Mouse (Mus musculus) liver, embryonic 13.5 days (tissue): ENCODE data around the gene Robo2. TPM values are rescaled to one million over a fixed set of nuclear protein-coding genes. Genes with fewer than 3 reads are reported as not detected.
A peak's percentile ranks its signal among the peaks of the same experiment; 100 is the strongest.

Source experiments
- ATAC-seq: fragments of 200-750 bp; cut with Nextera tagmentation; 2 replicates; pipeline ENCODE4 v1.8.0; 2017; ENCODE audit warnings: low read depth, mild to moderate bottlenecking, moderate number of reproducible peaks, moderate library complexity
- DNase-seq: peaks from one replicate; pipeline ENCODE4 v3.0.0; 2022
- H3K27ac ChIP-seq: fragments of 300-500 bp; sonication (generic); 2 replicates; pipeline ENCODE4 v1.5.1; 2015; ENCODE audit warnings: moderate library complexity, mild to moderate bottlenecking, inconsistent platforms
- H3K27me3 ChIP-seq: fragments of 300-500 bp; sonication (generic); 2 replicates; pipeline ENCODE4 v1.6.1; 2015; ENCODE audit warnings: mild to moderate bottlenecking, inconsistent platforms
- H3K36me3 ChIP-seq: fragments of 300-500 bp; sonication (generic); 2 replicates; pipeline ENCODE4 v1.6.1; 2015; ENCODE audit warnings: mild to moderate bottlenecking, inconsistent platforms
- H3K4me1 ChIP-seq: fragments of 300-500 bp; sonication (generic); replicated peaks from 2 replicates; pipeline ENCODE4 v1.6.1; 2015; ENCODE audit warnings: inconsistent platforms
- H3K4me2 ChIP-seq: fragments of 300-500 bp; sonication (generic); 2 replicates; pipeline ENCODE4 v1.6.1; 2015; ENCODE audit warnings: inconsistent platforms, mild to moderate bottlenecking, moderate library complexity
- H3K4me3 ChIP-seq: fragments of 300-500 bp; sonication (generic); replicated peaks from 2 replicates; pipeline ENCODE4 v1.5.1; 2015; ENCODE audit warnings: mild to moderate bottlenecking, inconsistent platforms
- H3K9ac ChIP-seq: fragments of 300-500 bp; sonication (generic); 2 replicates; pipeline ENCODE4 v1.6.1; 2015; ENCODE audit warnings: mild to moderate bottlenecking, inconsistent platforms
- H3K9me3 ChIP-seq: fragments of 300-500 bp; sonication (generic); replicated peaks from 2 replicates; pipeline ENCODE4 v1.6.1; 2016; ENCODE audit warnings: inconsistent platforms
- WGBS: fragments of 180-500 bp; shearing (Covaris S2); methylation state at CpG from one replicate; pipeline ENCODE4 v1.1.7; 2015; ENCODE audit not compliant: insufficient replicate concordance; 5-methylcytosine and 5-hydroxymethylcytosine counted together
- polyA plus RNA-seq: library from polyadenylated mRNA; unstranded; fragments of >200 nt; fragmentation: Nextera tagmentation; extraction: Ambion mirVana; gene quantifications from 2 replicates; pipeline ENCODE4 v1.2.1, GENCODE M21; 2015

Robo2 gene
- polyA plus RNA-seq, 1 experiment from 2014 or later, result 4.8 TPM

DNA sequence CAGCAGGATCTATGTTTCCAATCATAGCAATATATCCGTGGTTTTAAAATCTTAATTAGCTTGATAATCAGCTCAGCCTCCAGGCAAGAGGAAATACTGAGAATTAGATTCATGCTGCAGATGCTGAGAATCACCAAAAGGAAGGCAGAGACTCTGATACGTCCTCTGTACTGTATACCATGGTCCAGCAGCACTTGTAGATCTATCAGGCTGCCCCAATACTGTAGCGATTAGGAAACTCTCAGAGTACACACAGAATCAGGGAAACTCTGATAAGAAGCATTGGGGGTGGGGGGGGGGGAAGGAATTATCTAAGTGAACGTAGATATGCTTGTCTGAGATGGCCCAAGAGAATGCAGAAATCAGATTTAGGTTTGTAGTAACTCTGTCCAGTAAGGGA is 496.7 kb downstream of the Robo2 start:
- Histone ChIP-seq H3K4me2 (no peak overlapping the region), H3K9me3 (no peaks in the 10 kb centered on the region), H3K9ac (no peak overlapping the region), H3K4me3 (no peak overlapping the region), H3K27ac (no peak overlapping the region), H3K27me3 (no peaks in the 10 kb centered on the region), H3K36me3 (no peaks in the 10 kb centered on the region), H3K4me1 (no peaks in the 10 kb centered on the region)
- ATAC-seq (no peak), DNase-seq (no peak)
- WGBS, result 24% methylated on average over 4 of the region's 4 CpGs

DNA sequence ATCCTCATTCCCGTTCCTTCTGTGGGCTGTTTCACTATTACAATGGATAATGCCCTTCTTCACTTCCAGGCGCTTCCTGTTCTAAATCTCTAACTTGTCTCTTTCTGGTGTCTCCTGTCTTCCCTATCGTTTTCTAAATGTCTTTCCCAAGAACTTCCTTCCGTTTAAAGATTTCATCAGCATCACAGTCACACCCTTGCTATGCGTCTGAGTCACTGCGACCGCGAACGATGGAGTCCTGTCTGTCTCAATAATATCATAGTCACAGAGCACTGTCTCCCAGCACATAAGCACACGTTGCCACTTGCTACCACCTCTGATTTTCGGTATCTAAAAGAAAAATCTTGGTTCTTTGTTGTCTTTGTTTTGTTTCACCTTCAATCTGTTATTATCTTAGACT is 503.1 kb downstream of the Robo2 start:
- DNase-seq (no peak), ATAC-seq (no peak)
- Histone ChIP-seq H3K4me2 (no peak overlapping the region), H3K27ac (no peak overlapping the region), H3K36me3 (no peaks in the 10 kb centered on the region), H3K9me3 (no peaks in the 10 kb centered on the region), H3K4me3 (no peak overlapping the region), H3K4me1 (no peaks in the 10 kb centered on the region), H3K9ac (no peak overlapping the region), H3K27me3 (no peaks in the 10 kb centered on the region)
- WGBS, result 52% methylated on average over 11 of the region's 11 CpGs

DNA sequence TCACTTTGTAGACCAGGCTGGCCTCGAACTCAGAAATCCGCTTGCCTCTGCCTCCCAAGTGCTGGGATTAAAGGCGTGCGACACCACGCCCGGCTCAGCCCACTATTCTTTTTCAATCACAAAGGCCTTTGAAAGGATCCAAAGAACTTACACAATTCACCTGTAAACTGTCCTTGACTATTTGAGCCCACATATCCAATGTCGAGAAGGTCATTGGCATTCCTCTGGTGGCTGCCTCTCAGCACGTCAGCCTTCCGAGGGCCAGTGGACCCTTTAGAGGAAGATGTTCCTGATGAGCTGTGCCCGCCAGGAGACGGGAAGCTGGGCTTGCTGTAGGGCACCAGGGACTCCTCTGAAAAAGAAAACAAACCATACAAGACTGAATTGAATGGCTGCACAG is 514.8 kb downstream of the Robo2 start:
- no peaks in the 10 kb centered on the region for H3K36me3 ChIP-seq
- no peak overlapping the region for H3K27ac ChIP-seq
- 83% methylated on average over 11 of the region's 11 CpGs for WGBS
- no peak for ATAC-seq
- no peak for DNase-seq
- no peaks in the 10 kb centered on the region for H3K9me3 ChIP-seq
- no peak overlapping the region for H3K4me2 ChIP-seq
- no peak overlapping the region for H3K4me3 ChIP-seq
- H3K27me3 ChIP-seq, result no peaks in the 10 kb centered on the region
- no peaks in the 10 kb centered on the region for H3K4me1 ChIP-seq
- no peak overlapping the region for H3K9ac ChIP-seq

DNA sequence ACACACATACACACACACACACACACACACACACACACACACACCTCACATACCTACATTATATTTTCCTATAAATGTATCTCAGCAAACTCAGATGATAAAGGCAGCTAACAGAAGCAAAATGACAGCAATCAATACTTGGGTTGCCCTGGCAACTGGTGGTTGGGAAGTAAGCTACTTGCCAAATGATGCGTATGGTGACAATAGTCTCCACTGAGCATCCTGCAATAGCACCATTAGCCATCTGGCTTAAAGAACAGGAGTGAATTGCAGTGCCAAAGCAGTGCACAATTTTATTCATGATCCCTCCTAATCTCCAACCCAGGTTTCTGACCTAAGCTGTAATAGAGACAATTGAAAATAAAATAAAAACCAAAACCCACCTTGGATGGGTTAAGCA is 529.7 kb downstream of the Robo2 start:
- no peak for ATAC-seq
- WGBS, result 81% methylated on average over 1 of the region's 1 CpGs

DNA sequence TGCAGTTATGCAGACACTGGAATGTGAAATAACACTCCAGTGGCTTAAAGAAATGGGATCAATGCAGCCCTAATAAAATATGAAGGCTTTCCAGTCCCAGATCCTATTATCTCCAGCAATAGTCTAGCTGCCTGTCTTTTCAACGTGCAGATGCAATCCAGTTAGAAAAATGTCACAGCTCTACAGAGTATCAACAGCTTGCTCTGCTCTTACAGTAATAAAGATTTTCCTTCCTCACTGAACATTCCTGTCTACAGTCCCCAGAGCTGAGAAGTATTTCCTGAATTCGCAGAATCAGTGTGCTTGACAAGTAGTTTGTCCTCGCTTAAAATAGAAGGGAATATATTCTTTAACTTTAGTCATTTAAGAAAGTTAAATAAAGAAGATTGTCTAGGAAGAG is 533.7 kb downstream of the Robo2 start:
- ATAC-seq, result no peak

More for the DNA sequence above, 529.7 kb downstream of the Robo2 start:
- Histone ChIP-seq H3K27me3 (no peaks in the 10 kb centered on the region), H3K4me2 (no peak overlapping the region), H3K4me3 (no peak overlapping the region), H3K36me3 (no peaks in the 10 kb centered on the region), H3K9me3 (no peaks in the 10 kb centered on the region), H3K4me1 (no peaks in the 10 kb centered on the region), H3K27ac (no peak overlapping the region), H3K9ac (no peak overlapping the region)
- no peak for DNase-seq

DNA sequence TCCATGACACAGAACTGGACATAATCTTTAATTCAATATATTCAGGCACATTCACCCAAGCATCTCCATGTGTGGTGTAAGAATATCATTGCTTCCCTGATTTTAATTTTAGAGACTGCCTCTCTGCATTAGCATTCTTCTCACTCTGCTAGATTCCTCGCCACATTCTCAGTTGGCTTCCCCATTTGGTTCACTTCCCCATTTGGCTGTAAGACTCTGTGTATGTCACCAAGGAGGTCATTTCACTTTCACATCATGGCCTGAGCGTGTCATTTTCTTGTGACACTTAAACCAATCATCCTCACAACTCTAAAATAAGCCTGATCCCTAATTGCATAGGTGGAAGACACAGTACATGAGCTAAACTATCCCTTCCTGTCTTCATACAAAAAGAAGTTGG is 536.6 kb downstream of the Robo2 start:
- H3K27ac ChIP-seq, result no peak overlapping the region
- 41% methylated on average over 2 of the region's 2 CpGs for WGBS
- peaks cover 8% of the 10 kb centered on the region for H3K4me1 ChIP-seq
- H3K9me3 ChIP-seq, result no peaks in the 10 kb centered on the region
- no peak overlapping the region for H3K4me2 ChIP-seq
- DNase-seq, result no peak
- no peaks in the 10 kb centered on the region for H3K36me3 ChIP-seq
- no peak overlapping the region for H3K9ac ChIP-seq
- ATAC-seq, result no peak
- no peaks in the 10 kb centered on the region for H3K27me3 ChIP-seq
- no peak overlapping the region for H3K4me3 ChIP-seq

More for the DNA sequence above, 533.7 kb downstream of the Robo2 start:
- H3K36me3 ChIP-seq, result no peaks in the 10 kb centered on the region
- H3K27me3 ChIP-seq, result no peaks in the 10 kb centered on the region
- H3K4me2 ChIP-seq, result no peak overlapping the region
- H3K9ac ChIP-seq, result no peak overlapping the region
- H3K4me3 ChIP-seq, result no peak overlapping the region
- peaks cover 8% of the 10 kb centered on the region for H3K4me1 ChIP-seq
- WGBS, result 54% methylated on average over 3 of the region's 3 CpGs
- DNase-seq, result no peak
- H3K9me3 ChIP-seq, result no peaks in the 10 kb centered on the region
- no peak overlapping the region for H3K27ac ChIP-seq

DNA sequence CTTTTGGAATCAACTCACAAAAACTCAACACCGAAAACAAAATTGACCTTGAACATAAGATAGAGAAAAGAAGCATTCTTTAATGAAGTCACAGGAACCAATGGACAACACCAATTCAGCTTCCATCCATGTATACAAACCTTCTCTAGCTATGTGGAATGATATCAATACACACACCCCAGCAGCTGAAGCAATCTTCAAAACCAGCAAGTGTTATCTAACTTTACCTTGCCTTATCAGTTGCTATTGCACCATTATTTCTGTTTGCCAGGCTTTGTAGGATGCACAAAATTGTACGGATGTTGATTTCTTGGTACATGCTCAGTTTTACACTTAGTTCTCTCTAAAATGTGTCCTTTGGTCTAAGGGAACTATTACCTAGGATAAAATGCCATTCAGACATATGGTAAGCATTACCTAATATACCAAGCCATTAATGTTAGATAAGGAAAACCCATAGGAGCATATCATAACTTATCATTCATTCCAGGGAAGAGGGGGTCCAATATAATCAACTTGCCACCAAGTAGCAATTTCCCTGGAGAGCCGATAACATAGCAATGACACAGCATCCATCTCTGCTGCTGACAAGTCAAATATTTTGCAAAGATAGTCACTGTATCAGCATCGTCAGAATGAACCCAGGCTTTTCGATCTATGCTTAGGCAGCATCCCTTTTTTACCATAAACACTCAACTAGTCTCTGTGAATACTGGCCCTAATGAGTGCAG is 537.6 kb downstream of the Robo2 start:
- DNase-seq (no peak), ATAC-seq (peak; percentile 85)
- Histone ChIP-seq H3K27me3 (no peaks in the 10 kb centered on the region), H3K4me1 (peaks cover 8% of the 10 kb centered on the region), H3K4me3 (no peak overlapping the region), H3K4me2 (no peak overlapping the region), H3K9me3 (no peaks in the 10 kb centered on the region), H3K27ac (no peak overlapping the region), H3K36me3 (no peaks in the 10 kb centered on the region), H3K9ac (no peak overlapping the region)
- WGBS, result 48% methylated on average over 5 of the region's 5 CpGs

DNA sequence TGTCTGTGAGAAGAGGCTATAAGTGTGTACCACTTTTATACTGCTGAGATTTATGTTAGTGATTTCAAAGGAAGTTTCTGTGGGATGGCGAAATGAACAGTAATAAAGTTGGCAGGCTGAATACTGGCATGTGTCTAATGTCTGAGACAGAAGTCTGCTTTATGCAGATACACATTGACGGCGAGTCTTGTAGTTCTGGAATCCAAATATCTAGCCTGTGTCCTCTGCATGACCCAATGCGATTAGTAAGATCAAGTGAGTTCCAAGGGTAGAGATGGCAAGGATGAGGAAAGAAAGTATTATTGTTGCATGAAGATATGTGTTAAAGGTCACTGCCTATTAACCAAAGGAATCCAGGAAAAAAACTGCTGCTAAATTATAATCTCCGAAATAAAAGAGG is 541.3 kb downstream of the Robo2 start:
- WGBS, result 75% methylated on average over 5 of the region's 5 CpGs
- Histone ChIP-seq H3K27me3 (no peaks in the 10 kb centered on the region), H3K4me3 (no peak overlapping the region), H3K27ac (no peak overlapping the region), H3K4me1 (peaks cover 8% of the 10 kb centered on the region), H3K36me3 (no peaks in the 10 kb centered on the region), H3K9ac (no peak overlapping the region), H3K9me3 (no peaks in the 10 kb centered on the region), H3K4me2 (no peak overlapping the region)
- DNase-seq (no peak), ATAC-seq (no peak)

DNA sequence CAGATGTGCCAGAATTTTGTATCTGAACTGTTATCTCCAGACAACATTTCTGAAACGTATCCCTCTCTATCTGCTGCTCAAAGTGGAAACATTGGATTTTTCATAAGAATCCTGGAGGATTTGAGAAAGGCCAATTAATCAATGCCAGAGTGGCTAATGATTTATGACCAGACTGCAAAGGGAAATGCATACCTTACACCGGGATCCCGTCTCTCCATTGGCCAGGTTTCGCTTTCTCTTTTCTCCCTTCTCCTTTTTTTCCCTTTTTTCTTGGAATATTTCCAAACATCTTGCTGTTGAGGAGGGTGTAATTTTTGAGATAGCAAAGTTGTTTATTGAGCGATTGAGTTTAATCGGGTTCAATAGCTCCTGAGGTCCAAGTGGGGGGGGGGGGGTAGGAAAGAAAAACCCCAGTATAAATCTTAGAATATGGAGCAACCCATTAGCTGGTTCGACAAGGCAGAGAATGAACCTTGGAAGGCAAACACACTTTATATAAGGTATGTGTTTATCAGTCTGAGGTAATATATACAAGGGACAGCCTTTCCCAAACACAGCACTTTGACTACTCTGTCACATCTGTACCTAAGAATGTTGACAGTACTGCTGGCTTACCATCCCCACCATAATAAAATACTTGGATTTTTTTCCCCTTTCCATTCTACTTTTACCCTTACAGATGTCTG is 542.0 kb downstream of the Robo2 start:
- Histone ChIP-seq H3K27me3 (no peaks in the 10 kb centered on the region), H3K27ac (no peak overlapping the region), H3K4me3 (no peak overlapping the region), H3K9ac (no peak overlapping the region), H3K36me3 (no peaks in the 10 kb centered on the region), H3K4me1 (peaks cover 8% of the 10 kb centered on the region), H3K9me3 (no peaks in the 10 kb centered on the region), H3K4me2 (no peak overlapping the region)
- WGBS, result 67% methylated on average over 7 of the region's 7 CpGs
- ATAC-seq (no peak), DNase-seq (no peak)

DNA sequence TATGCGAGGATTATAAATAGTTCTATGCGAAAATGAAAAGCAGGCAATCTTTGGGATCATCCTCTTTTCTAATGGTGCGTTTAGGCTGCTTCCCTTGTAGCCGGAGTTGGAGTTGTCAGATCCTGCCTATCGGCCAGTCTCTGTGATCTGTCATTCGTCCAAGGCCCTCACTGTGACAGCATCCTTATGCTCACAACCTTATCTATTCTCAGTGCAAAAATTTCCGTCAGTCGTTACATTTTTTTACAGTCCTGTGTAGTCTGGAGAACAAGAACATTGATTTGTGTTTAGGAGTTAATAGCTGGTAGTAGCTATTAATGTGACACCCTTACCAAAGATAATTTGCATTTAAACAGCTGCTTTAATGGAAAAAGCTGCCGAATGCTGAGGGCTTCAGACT is 547.0 kb downstream of the Robo2 start:
- WGBS, result 42% methylated on average over 9 of the region's 9 CpGs
- Histone ChIP-seq H3K9me3 (no peaks in the 10 kb centered on the region), H3K4me1 (no peaks in the 10 kb centered on the region), H3K36me3 (no peaks in the 10 kb centered on the region), H3K27me3 (no peaks in the 10 kb centered on the region), H3K27ac (no peak overlapping the region), H3K4me2 (no peak overlapping the region), H3K4me3 (no peak overlapping the region), H3K9ac (no peak overlapping the region)
- no peak for DNase-seq
- no peak for ATAC-seq

DNA sequence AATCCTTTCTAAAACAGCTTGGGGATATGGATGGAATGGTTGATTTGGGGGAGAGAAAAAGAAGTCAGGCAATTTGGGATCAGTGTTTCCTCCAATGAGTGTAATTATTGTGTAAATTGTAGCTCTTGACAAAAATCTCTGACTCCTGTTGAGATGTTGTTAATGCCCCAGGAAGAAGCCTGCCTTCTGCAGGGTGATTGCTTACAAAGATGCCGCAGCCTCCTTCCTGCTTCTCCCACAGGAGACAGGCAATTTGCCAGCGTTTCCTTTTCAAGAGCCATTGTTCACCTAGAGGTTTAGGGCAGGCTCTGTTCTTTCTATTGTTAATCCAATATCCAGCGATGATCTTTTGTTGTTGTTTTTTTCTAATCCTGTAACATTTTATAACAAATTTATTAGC is 547.9 kb downstream of the Robo2 start:
- Histone ChIP-seq H3K9ac (no peak overlapping the region), H3K4me3 (no peak overlapping the region), H3K4me2 (no peak overlapping the region), H3K27me3 (no peaks in the 10 kb centered on the region), H3K9me3 (no peaks in the 10 kb centered on the region), H3K36me3 (no peaks in the 10 kb centered on the region), H3K27ac (no peak overlapping the region), H3K4me1 (no peaks in the 10 kb centered on the region)
- no peak for DNase-seq
- 8% methylated on average over 3 of the region's 3 CpGs for WGBS
- no peak for ATAC-seq

DNA sequence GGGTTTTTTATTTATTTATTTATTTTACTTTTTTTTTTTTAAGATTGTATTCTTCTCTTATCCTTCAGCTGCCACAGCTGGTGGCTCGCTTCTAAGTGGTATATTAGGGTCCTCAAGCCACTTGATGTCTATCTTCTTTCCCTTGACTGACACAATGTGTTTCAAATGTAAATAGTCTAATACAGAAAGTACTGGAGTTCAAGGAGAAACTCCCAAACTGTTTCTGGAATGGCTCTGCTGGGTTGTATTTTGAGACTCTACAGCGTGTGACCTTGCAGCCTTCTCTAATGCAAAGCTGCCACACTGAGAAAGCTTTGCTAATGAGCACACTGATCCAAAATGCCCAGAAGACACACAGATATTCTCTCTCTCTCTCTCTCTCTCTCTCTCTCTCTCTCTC is 552.9 kb downstream of the Robo2 start:
- no peaks in the 10 kb centered on the region for H3K4me1 ChIP-seq
- no peak overlapping the region for H3K27ac ChIP-seq
- no peak for ATAC-seq
- H3K36me3 ChIP-seq, result no peaks in the 10 kb centered on the region
- DNase-seq, result no peak
- H3K27me3 ChIP-seq, result no peaks in the 10 kb centered on the region
- no peak overlapping the region for H3K4me2 ChIP-seq
- 70% methylated on average over 2 of the region's 2 CpGs for WGBS
- H3K9ac ChIP-seq, result no peak overlapping the region
- no peaks in the 10 kb centered on the region; the same call in 1 of the 2 replicates for H3K9me3 ChIP-seq
- no peak overlapping the region for H3K4me3 ChIP-seq
